Mouse (Mus musculus): ENCODE measurements at regions not wholly inside any gene's neighbourhood (a gene's known extent, or its start where the extent isn't known, plus 50 kb on each side); places are given as distances from the start of the nearest gene placed in this dataset.

GRCm38 (mm10) chr4:137194106-137194505, 83.2 kb upstream of the Wnt4 start:
- 73% methylated on average over 10 of the region's 11 CpGs for WGBS
- Histone ChIP-seq H3K9me3 (ENCODE audit: control insufficient read depth, low read length) (no peaks in the 10 kb centered on the region), H3K4me1 (ENCODE audit: control insufficient read depth, insufficient read depth, low read length) (peaks cover 3% of the 10 kb centered on the region), H3K36me3 (ENCODE audit: control insufficient read depth, insufficient read depth, low read length) (no peaks in the 10 kb centered on the region), H3K27ac (replicated peaks; ENCODE audit: low read depth, low read length) (no peak overlapping the region), H3K4me2 (ENCODE audit: low read depth, low read length) (no peak overlapping the region), H3K4me3 (ENCODE audit: low read depth, low read length) (no peak overlapping the region), H3K27me3 (replicated peaks; ENCODE audit: control insufficient read depth, insufficient read depth, low read length) (no peaks in the 10 kb centered on the region), H3K9ac (ENCODE audit: low read depth, low read length) (no peak overlapping the region)
- no peak for ATAC-seq (ENCODE audit: low read depth)
- DNase-seq (ENCODE audit: low spot score) = no peak

- no peak for DNase-seq (ENCODE audit: low spot score)
- H3K4me3 ChIP-seq (ENCODE audit: low read depth, low read length) = no peak overlapping the region
- peaks cover 3% of the 10 kb centered on the region for H3K4me1 ChIP-seq (ENCODE audit: control insufficient read depth, insufficient read depth, low read length)
- no peak overlapping the region for H3K4me2 ChIP-seq (ENCODE audit: low read depth, low read length)
- no peaks in the 10 kb centered on the region for H3K9me3 ChIP-seq (ENCODE audit: control insufficient read depth, low read length)
- H3K9ac ChIP-seq (ENCODE audit: low read depth, low read length) = no peak overlapping the region
- H3K27me3 ChIP-seq (replicated peaks; ENCODE audit: control insufficient read depth, insufficient read depth, low read length) = no peaks in the 10 kb centered on the region
- 69% methylated on average over 10 of the region's 10 CpGs for WGBS
- H3K27ac ChIP-seq (replicated peaks; ENCODE audit: low read depth, low read length) = no peak overlapping the region
- H3K36me3 ChIP-seq (ENCODE audit: control insufficient read depth, insufficient read depth, low read length) = no peaks in the 10 kb centered on the region
- ATAC-seq (ENCODE audit: low read depth) = no peak
Measured at GRCm38 (mm10) chr4:137190625-137191024, 86.7 kb upstream of the Wnt4 start.

GRCm38 (mm10) chr4:137189801-137190200, 87.5 kb upstream of the Wnt4 start:
- Histone ChIP-seq H3K36me3 (ENCODE audit: control insufficient read depth, insufficient read depth, low read length) (no peaks in the 10 kb centered on the region), H3K4me2 (ENCODE audit: low read depth, low read length) (no peak overlapping the region), H3K4me1 (ENCODE audit: control insufficient read depth, insufficient read depth, low read length) (peaks cover 3% of the 10 kb centered on the region), H3K9ac (ENCODE audit: low read depth, low read length) (no peak overlapping the region), H3K27me3 (replicated peaks; ENCODE audit: control insufficient read depth, insufficient read depth, low read length) (no peaks in the 10 kb centered on the region), H3K27ac (replicated peaks; ENCODE audit: low read depth, low read length) (no peak overlapping the region), H3K4me3 (ENCODE audit: low read depth, low read length) (no peak overlapping the region), H3K9me3 (ENCODE audit: control insufficient read depth, low read length) (no peaks in the 10 kb centered on the region)
- 86% methylated on average over 4 of the region's 4 CpGs for WGBS
- DNase-seq (ENCODE audit: low spot score) (no peak), ATAC-seq (ENCODE audit: low read depth) (no peak)

GRCm38 (mm10) chr4:137189058-137189457, 88.2 kb upstream of the Wnt4 start:
- Histone ChIP-seq H3K4me2 (ENCODE audit: low read depth, low read length) (no peak overlapping the region), H3K9ac (ENCODE audit: low read depth, low read length) (no peak overlapping the region), H3K4me1 (ENCODE audit: control insufficient read depth, insufficient read depth, low read length) (peaks cover 6% of the 10 kb centered on the region), H3K27me3 (replicated peaks; ENCODE audit: control insufficient read depth, insufficient read depth, low read length) (no peaks in the 10 kb centered on the region), H3K4me3 (ENCODE audit: low read depth, low read length) (no peak overlapping the region), H3K36me3 (ENCODE audit: control insufficient read depth, insufficient read depth, low read length) (no peaks in the 10 kb centered on the region), H3K9me3 (ENCODE audit: control insufficient read depth, low read length) (no peaks in the 10 kb centered on the region), H3K27ac (replicated peaks; ENCODE audit: low read depth, low read length) (no peak overlapping the region)
- DNase-seq (ENCODE audit: low spot score) = no peak
- no peak for ATAC-seq (ENCODE audit: low read depth)
- 55% methylated on average over 5 of the region's 6 CpGs for WGBS

- Histone ChIP-seq H3K27ac (replicated peaks; ENCODE audit: low read depth, low read length) (no peak overlapping the region), H3K4me1 (ENCODE audit: control insufficient read depth, insufficient read depth, low read length) (peaks cover 6% of the 10 kb centered on the region; the same call in 1 of the 2 replicates), H3K27me3 (replicated peaks; ENCODE audit: control insufficient read depth, insufficient read depth, low read length) (no peaks in the 10 kb centered on the region), H3K9ac (ENCODE audit: low read depth, low read length) (no peak overlapping the region), H3K36me3 (ENCODE audit: control insufficient read depth, insufficient read depth, low read length) (no peaks in the 10 kb centered on the region), H3K4me3 (ENCODE audit: low read depth, low read length) (no peak overlapping the region), H3K9me3 (ENCODE audit: control insufficient read depth, low read length) (no peaks in the 10 kb centered on the region), H3K4me2 (ENCODE audit: low read depth, low read length) (no peak overlapping the region)
- no peak for DNase-seq (ENCODE audit: low spot score)
- WGBS = 57% methylated on average over 3 of the region's 3 CpGs
- no peak for ATAC-seq (ENCODE audit: low read depth)
Measured at GRCm38 (mm10) chr4:137187592-137187991, 89.7 kb upstream of the Wnt4 start.

- WGBS = 79% methylated on average over 7 of the region's 9 CpGs
- Histone ChIP-seq H3K27me3 (replicated peaks; ENCODE audit: control insufficient read depth, insufficient read depth, low read length) (no peaks in the 10 kb centered on the region), H3K9me3 (ENCODE audit: control insufficient read depth, low read length) (no peaks in the 10 kb centered on the region), H3K4me2 (ENCODE audit: low read depth, low read length) (no peak overlapping the region), H3K9ac (ENCODE audit: low read depth, low read length) (no peak overlapping the region), H3K4me3 (ENCODE audit: low read depth, low read length) (no peak overlapping the region), H3K36me3 (ENCODE audit: control insufficient read depth, insufficient read depth, low read length) (no peaks in the 10 kb centered on the region), H3K27ac (replicated peaks; ENCODE audit: low read depth, low read length) (no peak overlapping the region), H3K4me1 (ENCODE audit: control insufficient read depth, insufficient read depth, low read length) (peaks cover 6% of the 10 kb centered on the region; the same call in 1 of the 2 replicates)
- no peak for ATAC-seq (ENCODE audit: low read depth)
- no peak for DNase-seq (ENCODE audit: low spot score)
Measured at GRCm38 (mm10) chr4:137187051-137187450, 90.2 kb upstream of the Wnt4 start.

- Histone ChIP-seq H3K4me2 (ENCODE audit: low read depth, low read length) (no peak overlapping the region), H3K9me3 (ENCODE audit: control insufficient read depth, low read length) (no peaks in the 10 kb centered on the region), H3K27ac (replicated peaks; ENCODE audit: low read depth, low read length) (no peak overlapping the region), H3K36me3 (ENCODE audit: control insufficient read depth, insufficient read depth, low read length) (no peaks in the 10 kb centered on the region), H3K9ac (ENCODE audit: low read depth, low read length) (no peak overlapping the region), H3K4me1 (ENCODE audit: control insufficient read depth, insufficient read depth, low read length) (peaks cover 6% of the 10 kb centered on the region; the same call in 1 of the 2 replicates), H3K4me3 (ENCODE audit: low read depth, low read length) (no peak overlapping the region), H3K27me3 (replicated peaks; ENCODE audit: control insufficient read depth, insufficient read depth, low read length) (no peaks in the 10 kb centered on the region)
- ATAC-seq (ENCODE audit: low read depth) = no peak
- WGBS = 91% methylated on average over 4 of the region's 4 CpGs
- DNase-seq (ENCODE audit: low spot score) = no peak
Measured at GRCm38 (mm10) chr4:137185001-137185400, 92.3 kb upstream of the Wnt4 start.

GRCm38 (mm10) chr4:137183181-137183850, 94.0 kb upstream of the Wnt4 start:
- no peak overlapping the region for H3K4me2 ChIP-seq (ENCODE audit: low read depth, low read length)
- DNase-seq (ENCODE audit: low spot score) (no peak), ATAC-seq (ENCODE audit: low read depth) (no peak)
- no peak overlapping the region for H3K27ac ChIP-seq (replicated peaks; ENCODE audit: low read depth, low read length)
- H3K4me1 ChIP-seq (ENCODE audit: control insufficient read depth, insufficient read depth, low read length) = peaks cover 6% of the 10 kb centered on the region; the same call in 1 of the 2 replicates
- no peaks in the 10 kb centered on the region for H3K36me3 ChIP-seq (ENCODE audit: control insufficient read depth, insufficient read depth, low read length)
- no peaks in the 10 kb centered on the region for H3K27me3 ChIP-seq (replicated peaks; ENCODE audit: control insufficient read depth, insufficient read depth, low read length)
- no peak overlapping the region for H3K9ac ChIP-seq (ENCODE audit: low read depth, low read length)
- H3K9me3 ChIP-seq (ENCODE audit: control insufficient read depth, low read length) = no peaks in the 10 kb centered on the region
- WGBS = 55% methylated on average over 7 of the region's 10 CpGs
- no peak overlapping the region for H3K4me3 ChIP-seq (ENCODE audit: low read depth, low read length)

GRCm38 (mm10) chr4:137182547-137182946, 94.7 kb upstream of the Wnt4 start:
- Histone ChIP-seq H3K27me3 (replicated peaks; ENCODE audit: control insufficient read depth, insufficient read depth, low read length) (no peaks in the 10 kb centered on the region), H3K27ac (replicated peaks; ENCODE audit: low read depth, low read length) (no peak overlapping the region), H3K9me3 (ENCODE audit: control insufficient read depth, low read length) (no peaks in the 10 kb centered on the region), H3K4me1 (ENCODE audit: control insufficient read depth, insufficient read depth, low read length) (peaks cover 6% of the 10 kb centered on the region; the same call in 1 of the 2 replicates), H3K4me2 (ENCODE audit: low read depth, low read length) (no peak overlapping the region), H3K9ac (ENCODE audit: low read depth, low read length) (no peak overlapping the region), H3K36me3 (ENCODE audit: control insufficient read depth, insufficient read depth, low read length) (no peaks in the 10 kb centered on the region), H3K4me3 (ENCODE audit: low read depth, low read length) (no peak overlapping the region)
- ATAC-seq (ENCODE audit: low read depth) (no peak), DNase-seq (ENCODE audit: low spot score) (no peak)
- 73% methylated on average over 14 of the region's 14 CpGs for WGBS
